Mouse (Mus musculus): ENCODE measurements at regions not wholly inside any gene's neighbourhood (a gene's known extent, or its start where the extent isn't known, plus 50 kb on each side); places are given as distances from the start of the nearest gene placed in this dataset.

DNA sequence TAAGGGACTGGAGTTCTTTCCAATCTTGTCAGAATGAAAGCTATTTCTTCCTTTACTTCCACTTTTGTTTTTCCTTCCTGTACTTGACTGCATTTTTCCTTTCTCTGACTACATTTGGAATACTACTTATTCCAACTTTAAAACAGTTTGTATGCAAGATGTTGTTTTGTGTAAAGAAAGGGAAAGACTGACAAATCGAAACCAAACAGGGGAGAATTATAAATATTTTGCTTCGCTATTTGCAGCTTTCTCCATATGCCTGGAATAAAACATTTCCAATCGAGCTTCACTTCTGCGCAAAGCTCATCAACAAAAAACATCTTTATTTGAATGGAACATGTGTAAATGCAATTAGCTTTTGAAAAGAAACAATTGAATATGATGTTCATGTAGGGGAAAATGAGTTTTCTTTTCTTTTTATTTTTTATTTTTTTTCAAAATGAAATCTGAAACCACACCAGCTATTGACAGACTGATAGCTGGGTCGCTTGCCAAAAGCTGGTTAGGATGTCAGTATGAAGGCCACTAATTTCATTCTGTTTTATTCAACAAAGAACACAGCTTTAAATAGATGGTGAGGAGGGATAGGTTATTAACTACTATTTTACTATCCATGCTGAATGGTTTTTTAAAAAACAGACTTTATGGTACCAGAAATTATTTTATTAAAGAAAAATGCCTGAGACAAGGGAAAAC lies 102.7 kb downstream of the Rpl36a-ps1 start:
- TF ChIP-seq CTCF (IDR thresholded peaks at IDR 0.05; ENCODE audit: low read depth, low read length) (no peak), POLR2A (IDR thresholded peaks at IDR 0.05; ENCODE audit: borderline replicate concordance, low read depth, low read length) (no peak)

All from bone marrow macrophage, adult 2 months (primary cell).